Mouse (Mus musculus): ENCODE results near the gene Ang5. TPM values are rescaled to one million over a fixed set of nuclear protein-coding genes. Genes with fewer than 3 reads are reported as not detected.
"Not testable (repeated sequence)": the region's sequence is repeated elsewhere in the genome, so short reads cannot be mapped to it uniquely, and the experiment has no call there.

Ang5 gene
- total and polyA plus RNA-seq, 3 experiments = not detected

DNA sequence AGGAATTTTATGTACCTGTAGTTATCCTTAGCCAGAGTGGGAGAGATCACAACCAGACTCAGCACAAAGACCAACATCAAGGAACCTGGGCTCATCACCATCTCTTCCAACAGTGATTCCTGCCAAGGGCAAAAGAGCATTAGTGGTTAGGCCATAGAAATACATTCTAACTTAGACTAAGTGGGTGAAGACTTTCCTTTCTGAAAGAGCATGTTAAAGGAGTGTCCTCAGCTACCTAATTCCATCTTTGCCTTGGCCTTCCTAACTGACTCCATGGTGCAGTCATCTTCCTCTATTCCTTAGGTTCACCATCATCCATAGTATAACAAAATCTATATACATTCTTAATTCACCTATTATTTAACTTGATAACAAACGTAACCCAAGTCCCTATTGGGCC, 45.3 kb downstream of the Ang5 start, which contains the start of gene Ang6:
TSS of gene Ang6 (minus strand) at position 101 of the 400 bp plus-strand sequence.
- H3K36me3 ChIP-seq (ENCODE audit: control insufficient read depth, insufficient read depth, low read length) = no peaks in the 10 kb centered on the region
- intact Hi-C loops (cut with DNase I) = no loop called here
- H3K9ac ChIP-seq (ENCODE audit: low read depth, low read length) = no peak within 1 kb of the TSS
- no peak within 1 kb of the TSS for H3K27ac ChIP-seq
- no peak for DNase-seq
- no peak for TF ChIP-seq CTCF (IDR thresholded peaks at IDR 0.05)
- TF ChIP-seq EP300 (IDR thresholded peaks at IDR 0.05; ENCODE audit: insufficient read depth, low read depth, low read length) = no peak
- TF ChIP-seq POLR2A (IDR thresholded peaks at IDR 0.05; ENCODE audit: insufficient read depth, low read depth, low read length) = no peak
- no peak within 1 kb of the TSS for H3K4me3 ChIP-seq
- no peaks in the 10 kb centered on the region for H3K27me3 ChIP-seq (ENCODE audit: control insufficient read depth, insufficient read depth, low read length)
- H3K4me1 ChIP-seq (ENCODE audit: control insufficient read depth, insufficient read depth, low read length) = no peaks in the 10 kb centered on the region
- WGBS = 57% methylated on average over 1 of the region's 1 CpGs
- no peaks in the 10 kb centered on the region for H3K79me2 ChIP-seq (replicated peaks; ENCODE audit: control insufficient read depth, insufficient read depth, low read length)

DNA sequence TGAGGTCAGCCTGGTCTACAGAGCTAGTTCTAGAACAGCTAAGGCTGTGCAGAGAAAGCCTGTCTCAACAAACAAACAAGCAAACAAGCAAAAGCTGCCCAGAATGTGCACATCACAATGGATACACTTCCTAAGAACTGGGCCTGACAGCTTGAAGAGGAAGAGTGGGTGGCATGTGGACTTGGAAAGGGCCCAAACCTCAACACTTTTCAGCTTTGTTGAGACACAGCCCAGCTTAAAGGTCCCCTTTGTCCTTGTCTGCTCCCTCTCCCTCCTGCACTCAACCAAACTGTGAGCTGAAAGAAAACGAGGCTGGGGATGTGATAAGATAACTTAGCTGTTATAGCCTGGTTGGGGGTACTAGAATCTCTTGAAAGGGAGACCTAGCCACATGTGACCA, 51.2 kb downstream of the Ang5 start:
- H3K4me3 ChIP-seq; H3K4me1 ChIP-seq (ENCODE audit: control insufficient read depth, insufficient read depth, low read length); H3K9ac ChIP-seq (ENCODE audit: low read depth, low read length); H3K79me2 ChIP-seq (replicated peaks; ENCODE audit: control insufficient read depth, insufficient read depth, low read length); H3K36me3 ChIP-seq (ENCODE audit: control insufficient read depth, insufficient read depth, low read length); H3K27me3 ChIP-seq (ENCODE audit: control insufficient read depth, insufficient read depth, low read length); intact Hi-C loops (cut with DNase I); H3K27ac ChIP-seq; DNase-seq: not testable (repeated sequence)
- WGBS = no CpG with 5 or more reads among the region's 1 CpGs

DNA sequence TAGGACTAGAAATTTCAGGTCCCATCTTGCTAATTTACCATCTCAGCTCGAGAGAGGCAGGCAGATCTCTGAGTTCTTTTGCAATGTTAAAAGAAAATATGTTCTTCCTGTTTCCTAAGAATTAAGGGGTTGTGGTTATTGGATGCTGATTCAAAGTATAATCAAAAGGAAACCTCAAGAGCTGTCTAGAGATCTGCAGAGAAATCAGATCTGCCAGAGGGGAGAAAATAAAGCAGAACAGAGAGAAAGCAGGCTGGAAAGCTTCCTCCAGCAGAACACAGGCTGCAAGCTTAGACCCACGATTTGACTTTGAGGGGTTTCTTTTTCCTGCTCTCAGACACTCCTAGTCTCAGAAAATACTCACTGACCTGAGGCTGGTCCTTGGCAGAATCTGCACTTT, 52.8 kb downstream of the Ang5 start:
- DNase-seq; intact Hi-C loops (cut with DNase I); H3K9ac ChIP-seq (ENCODE audit: low read depth, low read length); H3K4me3 ChIP-seq; H3K36me3 ChIP-seq (ENCODE audit: control insufficient read depth, insufficient read depth, low read length); H3K27me3 ChIP-seq (ENCODE audit: control insufficient read depth, insufficient read depth, low read length); H3K79me2 ChIP-seq (replicated peaks; ENCODE audit: control insufficient read depth, insufficient read depth, low read length); H3K4me1 ChIP-seq (ENCODE audit: control insufficient read depth, insufficient read depth, low read length); H3K27ac ChIP-seq: not testable (repeated sequence)
- WGBS = 32% methylated on average over 2 of the region's 2 CpGs

Other genes starting within 250 kb of the Ang5 start
- gene Gm16506, start 229.6 kb upstream of the Ang5 start, total RNA-seq (2021) = not detected
- gene Gm16506, start 229.6 kb upstream of the Ang5 start, polyA plus RNA-seq (2012; rRNA removed) = not detected in 2 replicates
- not detected for gene Gm6526, start 209.2 kb upstream of the Ang5 start, total RNA-seq (2021)
- gene Gm6526, start 209.2 kb upstream of the Ang5 start, polyA plus RNA-seq (2012; rRNA removed) = not detected in 2 replicates
- not detected for gene Gm8180, start 172.3 kb upstream of the Ang5 start, total RNA-seq (2021)
- gene Gm8180, start 172.3 kb upstream of the Ang5 start, polyA plus RNA-seq (2012; rRNA removed) = not detected in 2 replicates
- not detected for gene Ear1, start 81.6 kb upstream of the Ang5 start, total RNA-seq (2021)
- not detected in 2 replicates for gene Ear1, start 81.6 kb upstream of the Ang5 start, polyA plus RNA-seq (2012; rRNA removed)
- not detected for gene Ear10, start 33.5 kb upstream of the Ang5 start, total RNA-seq (2021)
- not detected in 2 replicates for gene Ear10, start 33.5 kb upstream of the Ang5 start, polyA plus RNA-seq (2012; rRNA removed)
- gene Gm8113, start 31.7 kb upstream of the Ang5 start, total RNA-seq (2021) = 1 to 10 TPM; 3.4 to 4.2 TPM
- 1.7 and 3.3 TPM in 2 replicates for gene Gm8113, start 31.7 kb upstream of the Ang5 start, polyA plus RNA-seq (2012; rRNA removed)
- not detected for gene Ang6, start 45.2 kb downstream of the Ang5 start, total RNA-seq (2021)
- gene Ang6, start 45.2 kb downstream of the Ang5 start, polyA plus RNA-seq (2012; rRNA removed) = not detected in 2 replicates
- gene Ear2, start 145.6 kb downstream of the Ang5 start, total RNA-seq (2021) = 1 to 10 TPM in 1 of 2 experiments, under 1 TPM in 1; 0.75 to 1.2 TPM
- 2.1 and 8.5 TPM in 2 replicates for gene Ear2, start 145.6 kb downstream of the Ang5 start, polyA plus RNA-seq (2012; rRNA removed)
- not detected for gene Gm3327, start 166.8 kb downstream of the Ang5 start, total RNA-seq (2021)
- not detected in 2 replicates for gene Gm3327, start 166.8 kb downstream of the Ang5 start, polyA plus RNA-seq (2012; rRNA removed)
- not detected for gene Gm8212, start 240.6 kb downstream of the Ang5 start, total RNA-seq (2021)
- gene Gm8212, start 240.6 kb downstream of the Ang5 start, polyA plus RNA-seq (2012; rRNA removed) = not detected in 2 replicates

Measured in heart, adult 2 months (tissue).